Mouse (Mus musculus): ENCODE measurements at regions not wholly inside any gene's neighbourhood (a gene's known extent, or its start where the extent isn't known, plus 50 kb on each side); places are given as distances from the start of the nearest gene placed in this dataset.

GRCm38 (mm10) chr2:167831076-167832039, 100.5 kb upstream of the Ptpn1 start:
- H3K4me3 ChIP-seq (ENCODE audit: insufficient read depth, low read depth, low read length), result no peak overlapping the region
- WGBS, result 92% methylated on average over 26 of the region's 26 CpGs

GRCm38 (mm10) chr2:167828258-167828657, 103.6 kb upstream of the Ptpn1 start:
- WGBS, result 74% methylated on average over 5 of the region's 5 CpGs
- TF ChIP-seq POLR2A (IDR thresholded peaks at IDR 0.05; ENCODE audit: insufficient read depth, low read depth, low read length) (no peak), CTCF (IDR thresholded peaks at IDR 0.05; ENCODE audit: insufficient read depth, low read depth, low read length) (no peak)
- Histone ChIP-seq H3K4me1 (ENCODE audit: control insufficient read depth, insufficient read depth, low read length) (peaks cover 10% of the 10 kb centered on the region), H3K4me3 (ENCODE audit: insufficient read depth, low read depth, low read length) (no peak overlapping the region), H3K27ac (ENCODE audit: insufficient read depth, low read depth, low read length) (no peak overlapping the region)

More at GRCm38 (mm10) chr2:167831076-167832039, 100.5 kb upstream of the Ptpn1 start:
- TF ChIP-seq POLR2A (IDR thresholded peaks at IDR 0.05; ENCODE audit: insufficient read depth, low read depth, low read length) (no peak), CTCF (IDR thresholded peaks at IDR 0.05; ENCODE audit: insufficient read depth, low read depth, low read length) (no peak)
- Histone ChIP-seq H3K27ac (ENCODE audit: insufficient read depth, low read depth, low read length) (no peak overlapping the region), H3K4me1 (ENCODE audit: control insufficient read depth, insufficient read depth, low read length) (peaks cover 16% of the 10 kb centered on the region)

GRCm38 (mm10) chr2:167826922-167827703, 104.7 kb upstream of the Ptpn1 start:
- no peak overlapping the region for H3K27ac ChIP-seq (ENCODE audit: insufficient read depth, low read depth, low read length)
- H3K4me3 ChIP-seq (ENCODE audit: insufficient read depth, low read depth, low read length), result no peak overlapping the region
- H3K4me1 ChIP-seq (ENCODE audit: control insufficient read depth, insufficient read depth, low read length), result peaks cover 10% of the 10 kb centered on the region
- TF ChIP-seq CTCF (IDR thresholded peaks at IDR 0.05; ENCODE audit: insufficient read depth, low read depth, low read length) (no peak), POLR2A (IDR thresholded peaks at IDR 0.05; ENCODE audit: insufficient read depth, low read depth, low read length) (no peak)
- 88% methylated on average over 12 of the region's 12 CpGs for WGBS

GRCm38 (mm10) chr2:167823513-167823912, 108.3 kb upstream of the Ptpn1 start:
- no peak for TF ChIP-seq CTCF (IDR thresholded peaks at IDR 0.05; ENCODE audit: insufficient read depth, low read depth, low read length)
- TF ChIP-seq POLR2A (IDR thresholded peaks at IDR 0.05; ENCODE audit: insufficient read depth, low read depth, low read length), result no peak
- Histone ChIP-seq H3K27ac (ENCODE audit: insufficient read depth, low read depth, low read length) (no peak overlapping the region), H3K4me1 (ENCODE audit: control insufficient read depth, insufficient read depth, low read length) (peaks cover 31% of the 10 kb centered on the region), H3K4me3 (ENCODE audit: insufficient read depth, low read depth, low read length) (no peak overlapping the region)
- whole genome bisulfite sequencing, result 20% methylated on average over 9 of the region's 9 CpGs

GRCm38 (mm10) chr2:167823044-167823443, 108.8 kb upstream of the Ptpn1 start:
- TF ChIP-seq POLR2A (IDR thresholded peaks at IDR 0.05; ENCODE audit: insufficient read depth, low read depth, low read length), result no peak
- no peak for TF ChIP-seq CTCF (IDR thresholded peaks at IDR 0.05; ENCODE audit: insufficient read depth, low read depth, low read length)
- Histone ChIP-seq H3K4me1 (ENCODE audit: control insufficient read depth, insufficient read depth, low read length) (peaks cover 31% of the 10 kb centered on the region), H3K4me3 (ENCODE audit: insufficient read depth, low read depth, low read length) (no peak overlapping the region), H3K27ac (ENCODE audit: insufficient read depth, low read depth, low read length) (no peak overlapping the region)
- 96% methylated on average over 3 of the region's 3 CpGs for WGBS

- TF ChIP-seq POLR2A (IDR thresholded peaks at IDR 0.05; ENCODE audit: insufficient read depth, low read depth, low read length), result no peak
- TF ChIP-seq CTCF (IDR thresholded peaks at IDR 0.05; ENCODE audit: insufficient read depth, low read depth, low read length), result no peak
- Histone ChIP-seq H3K4me1 (ENCODE audit: control insufficient read depth, insufficient read depth, low read length) (peaks cover 36% of the 10 kb centered on the region), H3K27ac (ENCODE audit: insufficient read depth, low read depth, low read length) (no peak overlapping the region), H3K4me3 (ENCODE audit: insufficient read depth, low read depth, low read length) (no peak overlapping the region)
- WGBS, result 70% methylated on average over 6 of the region's 6 CpGs
Observed at GRCm38 (mm10) chr2:167821186-167821585, 110.7 kb upstream of the Ptpn1 start.

- WGBS, result 88% methylated on average over 10 of the region's 10 CpGs
- TF ChIP-seq POLR2A (IDR thresholded peaks at IDR 0.05; ENCODE audit: insufficient read depth, low read depth, low read length) (no peak), CTCF (IDR thresholded peaks at IDR 0.05; ENCODE audit: insufficient read depth, low read depth, low read length) (no peak)
- no peak overlapping the region for H3K4me3 ChIP-seq (ENCODE audit: insufficient read depth, low read depth, low read length)
- H3K4me1 ChIP-seq (ENCODE audit: control insufficient read depth, insufficient read depth, low read length), result peaks cover 39% of the 10 kb centered on the region
- H3K27ac ChIP-seq (ENCODE audit: insufficient read depth, low read depth, low read length), result no peak overlapping the region
Observed at GRCm38 (mm10) chr2:167818799-167819198, 113.1 kb upstream of the Ptpn1 start.

GRCm38 (mm10) chr2:167817030-167817429, 114.8 kb upstream of the Ptpn1 start:
- WGBS, result 59% methylated on average over 9 of the region's 9 CpGs
- Histone ChIP-seq H3K27ac (ENCODE audit: insufficient read depth, low read depth, low read length) (no peak overlapping the region), H3K4me3 (ENCODE audit: insufficient read depth, low read depth, low read length) (no peak overlapping the region), H3K4me1 (ENCODE audit: control insufficient read depth, insufficient read depth, low read length) (peaks cover 35% of the 10 kb centered on the region)
- TF ChIP-seq CTCF (IDR thresholded peaks at IDR 0.05; ENCODE audit: insufficient read depth, low read depth, low read length), result no peak
- no peak for TF ChIP-seq POLR2A (IDR thresholded peaks at IDR 0.05; ENCODE audit: insufficient read depth, low read depth, low read length)

- no peak overlapping the region for H3K4me3 ChIP-seq (ENCODE audit: insufficient read depth, low read depth, low read length)
- WGBS, result 87% methylated on average over 10 of the region's 10 CpGs
- no peak for TF ChIP-seq CTCF (IDR thresholded peaks at IDR 0.05; ENCODE audit: insufficient read depth, low read depth, low read length)
- TF ChIP-seq POLR2A (IDR thresholded peaks at IDR 0.05; ENCODE audit: insufficient read depth, low read depth, low read length), result no peak
- H3K27ac ChIP-seq (ENCODE audit: insufficient read depth, low read depth, low read length), result no peak overlapping the region
- peaks cover 29% of the 10 kb centered on the region for H3K4me1 ChIP-seq (ENCODE audit: control insufficient read depth, insufficient read depth, low read length)
Observed at GRCm38 (mm10) chr2:167815123-167815522, 116.7 kb upstream of the Ptpn1 start.
